11 mouse cellular contexts compared by ENCODE assay signal in genomic region chr7:89215714-89216113, GRCm38 (mm10).
DNase-seq lines count a peak whose midpoint lies in the region; ATAC-seq lines count a peak whose summit lies in the region.
"Had no signal": no experiment of that assay in that cellular context is flagged by ENCODE, and none has a peak within 500 bp of the region (broad histone marks: within the 10 kb centered on the region; RNA-seq: fewer than 3 reads in every experiment).

No protein-coding gene starts in this region.

- no peak for ATAC-seq in heart, embryonic 16.5 days (replicated peaks; ENCODE audit: extremely low read depth, insufficient read depth, low FRiP score)
- ATAC-seq in midbrain, embryonic 14.5 days (ENCODE audit: low FRiP score, low TSS enrichment), result no peak
- ATAC-seq in granulocyte monocyte progenitor cell, adult 5-6 weeks (replicated peaks; ENCODE audit: poor library complexity, severe bottlenecking), result peak; percentile 78

- H3K4me3 ChIP-seq in heart, embryonic 16.5 days (ENCODE audit: low read length), result no peak overlapping the region
- H3K4me3 ChIP-seq in midbrain, embryonic 14.5 days (replicated peaks; ENCODE audit: low read depth, low read length), result no peak overlapping the region
- no peak overlapping the region for H3K4me3 ChIP-seq in midbrain, embryonic 10.5 days
- H3K4me3 ChIP-seq: hindbrain, embryonic 15.5 days; limb, embryonic 13.5 days had no signal

- H3K9ac ChIP-seq in heart, embryonic 16.5 days (ENCODE audit: low read length), result no peak overlapping the region
- H3K9ac ChIP-seq in midbrain, embryonic 14.5 days (replicated peaks; ENCODE audit: low read length), result no peak overlapping the region
- H3K9ac ChIP-seq: hindbrain, embryonic 15.5 days; limb, embryonic 13.5 days had no signal

- intact Hi-C loops in heart, postnatal 10 days (cut with DNase I), result no loop called here

- no peak for DNase-seq in heart, postnatal 10 days
- DNase-seq in midbrain, embryonic 14.5 days, result peak; percentile 7
- DNase-seq in midbrain, embryonic 10.5 days (ENCODE audit: low spot score), result no peak
- DNase-seq in retina, embryonic 14.5 days (ENCODE audit: low spot score), result peak; percentile 24
- no peak for DNase-seq in frontal cortex, postnatal 10 days (ENCODE audit: low spot score in 2 of 2)
- DNase-seq in adrenal gland, adult 2 months, result no peak
- DNase-seq: thymus, postnatal 25 days had no signal

- H3K36me3 ChIP-seq in heart, embryonic 16.5 days (ENCODE audit: control insufficient read depth, insufficient read depth), result no peaks in the 10 kb centered on the region
- no peaks in the 10 kb centered on the region for H3K36me3 ChIP-seq in midbrain, embryonic 14.5 days (ENCODE audit: control insufficient read depth, insufficient read depth, low read length)
- no peaks in the 10 kb centered on the region for H3K36me3 ChIP-seq in midbrain, embryonic 10.5 days
- H3K36me3 ChIP-seq: hindbrain, embryonic 15.5 days; limb, embryonic 13.5 days had no signal

- peak overlapping the region; percentile 5 for H3K27ac ChIP-seq in heart, embryonic 16.5 days (ENCODE audit: low read length)
- no peak overlapping the region for H3K27ac ChIP-seq in midbrain, embryonic 14.5 days (replicated peaks; ENCODE audit: low read depth, low read length)
- no peak overlapping the region for H3K27ac ChIP-seq in midbrain, embryonic 10.5 days (replicated peaks)
- H3K27ac ChIP-seq: hindbrain, embryonic 15.5 days; limb, embryonic 13.5 days had no signal

- WGBS in heart, embryonic 16.5 days, result 62% methylated on average over 7 of the region's 7 CpGs
- 65% methylated on average over 7 of the region's 7 CpGs for WGBS in midbrain, embryonic 14.5 days
- WGBS in midbrain, embryonic 10.5 days, result 69% methylated on average over 7 of the region's 7 CpGs

- H3K4me1 ChIP-seq in heart, embryonic 16.5 days (ENCODE audit: control insufficient read depth, insufficient read depth, low read length), result peaks cover 17% of the 10 kb centered on the region
- peaks cover 5% of the 10 kb centered on the region; the same call in 1 of the 2 replicates for H3K4me1 ChIP-seq in midbrain, embryonic 14.5 days (ENCODE audit: control insufficient read depth, insufficient read depth, low read length)
- peaks cover 4% of the 10 kb centered on the region for H3K4me1 ChIP-seq in midbrain, embryonic 10.5 days

- no peak overlapping the region for H3K4me2 ChIP-seq in heart, embryonic 16.5 days (ENCODE audit: low read depth, low read length)
- no peak overlapping the region for H3K4me2 ChIP-seq in midbrain, embryonic 14.5 days (ENCODE audit: low read length)
- H3K4me2 ChIP-seq: hindbrain, embryonic 15.5 days; limb, embryonic 13.5 days had no signal

- no peaks in the 10 kb centered on the region for H3K27me3 ChIP-seq in heart, embryonic 16.5 days (ENCODE audit: control insufficient read depth, insufficient read depth, low read length)
- H3K27me3 ChIP-seq in midbrain, embryonic 14.5 days (ENCODE audit: control insufficient read depth, insufficient read depth, low read length), result no peaks in the 10 kb centered on the region
- H3K27me3 ChIP-seq in midbrain, embryonic 10.5 days (ENCODE audit: low read depth, poor library complexity, severe bottlenecking), result no peaks in the 10 kb centered on the region
- H3K27me3 ChIP-seq: hindbrain, embryonic 15.5 days; limb, embryonic 13.5 days had no signal

- no peaks in the 10 kb centered on the region for H3K9me3 ChIP-seq in heart, embryonic 16.5 days (replicated peaks; ENCODE audit: control insufficient read depth, low read length)
- no peaks in the 10 kb centered on the region for H3K9me3 ChIP-seq in midbrain, embryonic 14.5 days (ENCODE audit: control insufficient read depth, low read length)
- H3K9me3 ChIP-seq in midbrain, embryonic 10.5 days (replicated peaks), result no peaks in the 10 kb centered on the region
- H3K9me3 ChIP-seq: hindbrain, embryonic 15.5 days; limb, embryonic 13.5 days had no signal

Comparison
In these comparisons a context has a peak if more than half of its experiments do, and no peak if none do; other contexts are left out.
1. DNase-seq: peak in midbrain, embryonic 14.5 days (single experiment) and retina, embryonic 14.5 days (single experiment); none in heart, postnatal 10 days (0 of 2), midbrain, embryonic 10.5 days (single experiment), frontal cortex, postnatal 10 days (0 of 2) and adrenal gland, adult 2 months (single experiment).